Mouse (Mus musculus) spleen, postnatal 36 days (tissue): Measurements from ENCODE around the gene Efcab7.
A peak's percentile ranks its signal among the peaks of the same experiment; 100 is the strongest.

Source experiments
- DNase-seq, 2 experiments: peaks; one replicate each; pipeline ENCODE4 v3.0.0; 2022; ENCODE audit warnings: low spot score in 2 of 2, mixed read lengths in 1 of 2

Efcab7 gene

DNA sequence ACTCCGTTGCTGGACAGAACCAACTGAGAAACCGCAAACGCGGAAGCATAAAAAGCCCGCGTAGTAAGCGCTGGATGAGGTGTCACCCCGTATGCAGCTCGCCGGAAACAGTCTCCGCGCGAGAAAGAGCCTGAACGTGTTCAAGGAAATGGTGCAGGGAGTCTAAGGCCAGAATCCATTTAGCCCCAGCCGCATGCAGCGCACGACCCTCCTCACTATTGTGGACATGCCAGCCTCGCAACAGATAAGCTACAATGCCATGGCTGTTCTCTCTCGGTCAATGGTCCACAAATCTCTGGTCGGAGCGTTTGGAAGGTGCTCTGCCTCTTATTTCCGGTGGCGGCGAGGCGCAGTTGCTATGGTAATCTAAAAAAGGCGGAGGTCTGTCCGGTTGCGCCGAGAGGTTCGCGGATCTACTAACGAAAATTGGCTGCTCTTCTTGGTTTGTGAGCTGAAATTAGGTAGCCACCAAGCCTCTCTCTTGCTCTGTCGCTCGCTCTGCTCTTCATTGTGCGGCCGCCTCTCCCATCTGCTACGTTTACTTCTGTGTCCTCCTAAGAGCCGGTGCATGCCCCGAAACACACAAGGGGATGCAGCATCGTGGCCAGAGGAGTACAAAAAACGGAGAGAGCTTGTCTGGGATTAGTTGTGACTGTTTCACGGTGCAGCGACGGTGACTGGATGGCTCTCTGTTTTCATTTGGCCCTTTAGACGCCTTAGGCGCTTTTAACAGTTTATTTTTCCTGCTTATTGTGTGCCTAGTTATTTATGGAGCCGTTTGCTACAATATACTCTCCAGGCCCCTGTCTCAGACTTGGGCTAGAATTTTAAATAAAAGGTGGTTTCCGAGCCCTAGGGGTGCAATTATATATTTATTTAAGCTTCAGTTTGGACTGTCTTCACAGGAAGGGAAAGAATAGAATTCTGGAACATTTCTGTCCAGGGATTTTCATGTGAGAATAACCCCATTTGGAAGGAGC, at the start of gene Efcab7:
Gene Efcab7, plus strand, starts transcription at position 105 of the 980 bp plus-strand sequence.
- peak; percentile 73 to 80 for DNase-seq

- DNase-seq: no peak
Observed at GRCm38 (mm10) chr4:99792365-99792764, 36.6 kb upstream of the Efcab7 start.

DNA sequence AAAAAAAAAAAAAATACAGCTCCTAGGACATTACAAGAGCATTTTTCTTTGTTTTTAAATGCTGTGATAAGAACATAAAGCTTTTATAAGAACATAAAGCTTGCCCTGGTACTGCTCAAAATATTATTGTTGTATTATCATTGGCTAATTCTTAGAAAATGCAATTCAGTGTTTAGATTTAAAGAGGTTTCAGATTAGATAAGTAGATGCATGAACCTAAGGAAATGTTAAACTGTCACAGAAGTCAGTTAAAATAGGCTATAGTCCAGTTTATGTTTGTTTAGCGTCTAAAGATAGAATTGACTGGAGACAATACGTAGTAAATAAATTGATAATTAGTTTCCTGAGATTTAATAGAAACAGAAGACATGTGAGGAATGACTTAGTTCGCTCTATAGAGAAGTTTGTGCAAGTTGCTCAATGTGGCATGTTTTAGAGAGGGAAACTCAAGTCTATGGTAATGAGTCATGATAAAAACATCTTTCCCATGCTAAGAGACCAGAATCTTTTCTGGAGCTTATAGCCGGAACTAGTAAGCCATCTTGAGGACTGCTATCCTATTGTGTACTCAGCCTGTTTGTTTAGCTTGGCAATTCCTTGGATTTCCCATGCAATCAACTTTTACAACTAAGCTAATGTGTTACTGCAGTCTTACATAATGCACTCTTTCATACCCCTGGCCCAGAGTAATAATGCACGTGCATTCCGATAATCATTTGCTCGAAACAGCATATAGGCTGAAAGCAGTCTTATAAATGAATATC, 12.1 kb upstream of the Efcab7 start:
- no peak for DNase-seq

DNA sequence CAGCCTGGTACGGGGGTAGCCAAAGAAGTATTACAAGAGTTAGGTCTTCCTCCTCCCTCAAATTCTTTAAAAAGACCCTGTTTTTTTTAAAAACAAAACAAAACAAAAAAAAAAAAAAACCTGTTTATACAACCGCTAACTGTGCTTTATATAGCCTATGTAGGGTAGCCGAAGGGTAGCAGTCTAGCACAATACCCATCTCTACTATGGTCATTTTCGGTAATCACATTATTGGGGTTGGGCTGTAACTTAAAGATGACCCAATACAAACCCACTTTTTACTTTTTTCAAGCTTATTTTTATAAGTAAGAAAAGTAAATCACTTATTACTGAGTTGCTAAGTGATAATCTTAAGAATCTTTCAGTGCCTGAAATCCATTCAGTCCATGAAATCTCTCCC, 661 bp upstream of the Efcab7 start:
- DNase-seq: no peak

- DNase-seq: no peak
Observed at GRCm38 (mm10) chr4:99828739-99829093, 282 bp upstream of the Efcab7 start.

GRCm38 (mm10) chr4:99881882-99882281, 52.9 kb downstream of the Efcab7 start:
- no peak for DNase-seq

- DNase-seq: no peak
Observed at GRCm38 (mm10) chr4:99882405-99882804, 53.4 kb downstream of the Efcab7 start.

DNA sequence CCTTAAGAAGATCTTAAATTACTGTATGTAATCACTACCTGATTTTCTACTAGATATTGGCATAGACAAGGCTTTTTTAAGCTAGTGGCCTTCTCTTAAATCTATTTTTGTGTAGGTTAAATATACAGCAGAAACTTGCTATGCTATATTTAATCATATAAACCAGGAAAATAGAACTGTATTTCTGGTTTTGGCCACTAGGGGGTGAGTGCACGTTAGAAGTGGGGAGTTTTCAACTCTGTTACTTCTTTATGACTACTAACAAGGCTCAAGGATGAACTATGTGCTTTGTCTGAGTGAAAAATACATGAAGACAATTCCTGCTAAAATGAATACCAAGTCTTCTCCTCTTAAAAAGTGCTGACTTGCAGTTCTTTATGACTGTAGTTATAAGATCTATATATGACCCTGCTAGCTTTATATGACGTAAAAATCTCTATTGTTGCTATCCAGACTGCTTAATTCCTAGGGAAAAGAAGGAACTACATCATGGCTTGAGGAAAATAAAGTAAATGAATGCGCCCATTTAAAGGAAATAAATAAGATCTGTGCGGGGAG, 85.0 kb downstream of the Efcab7 start:
- peak in 1 of 2 experiments; percentile 6 for DNase-seq

DNA sequence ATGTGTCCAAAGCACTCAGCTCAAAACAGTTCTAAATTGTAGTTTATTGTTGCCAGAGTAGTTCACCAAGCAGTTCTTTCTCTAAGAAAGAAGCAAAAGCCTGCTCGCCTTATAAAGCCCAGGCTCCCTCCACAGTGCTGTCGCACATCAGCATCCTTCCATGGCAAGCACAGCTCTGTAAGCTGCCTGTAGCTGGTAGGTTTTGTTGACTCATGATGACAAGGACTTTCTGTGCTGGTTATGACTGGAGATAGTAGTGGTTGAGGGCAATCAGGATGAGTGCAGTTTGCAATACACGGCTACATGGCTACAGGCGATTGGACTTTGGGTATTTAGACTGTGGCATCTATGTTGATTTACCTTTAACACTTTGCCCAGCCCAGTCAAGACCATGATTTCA, 97.4 kb downstream of the Efcab7 start:
- DNase-seq: no peak

DNA sequence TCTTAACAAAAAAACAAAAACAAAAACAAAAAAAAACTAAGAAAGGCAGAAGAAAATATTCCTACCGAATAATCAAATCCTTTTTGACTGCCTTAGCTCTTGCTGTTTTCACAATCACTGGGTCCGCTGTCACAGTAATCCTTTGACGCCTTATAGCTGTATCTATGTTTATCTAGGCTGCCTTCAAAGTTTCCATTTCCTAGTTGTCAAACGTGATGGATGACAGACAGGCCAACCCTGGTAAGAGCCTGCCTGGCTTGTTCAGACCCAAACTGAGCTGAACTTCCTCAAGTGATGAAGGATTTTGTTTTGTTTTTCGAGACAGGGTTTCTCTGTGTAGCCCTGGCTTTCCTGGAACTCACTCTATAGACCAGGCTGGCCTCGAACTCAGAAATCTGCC, 99.5 kb downstream of the Efcab7 start:
- no peak for DNase-seq

DNA sequence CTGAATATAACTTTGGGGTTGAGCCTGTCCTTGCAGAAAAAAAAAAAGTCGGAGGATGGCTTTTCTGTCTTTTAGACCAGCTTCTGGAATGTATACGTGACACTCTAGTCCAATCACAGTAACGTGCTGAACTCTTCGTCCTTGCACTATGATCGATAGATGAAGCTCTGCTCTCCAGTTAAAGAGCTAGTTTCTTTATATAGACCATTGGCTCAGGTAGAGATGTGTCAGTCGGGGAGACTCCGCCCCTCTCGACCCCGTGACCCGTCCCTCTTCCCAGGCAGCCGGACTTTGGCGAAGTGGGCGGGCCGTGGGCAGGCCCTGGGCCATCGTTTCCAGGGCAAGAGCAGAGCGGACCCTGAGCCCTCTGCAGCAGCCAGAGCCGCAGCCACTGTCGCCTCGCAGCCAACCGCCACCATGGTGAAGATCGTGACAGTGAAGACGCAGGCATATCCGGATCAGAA, 100.2 kb downstream of the Efcab7 start, which contains the start of gene Pgm1:
Gene Pgm1, plus strand, starts transcription at position 266 of the 464 bp plus-strand sequence.
- peak; percentile 77 to 79 for DNase-seq

DNA sequence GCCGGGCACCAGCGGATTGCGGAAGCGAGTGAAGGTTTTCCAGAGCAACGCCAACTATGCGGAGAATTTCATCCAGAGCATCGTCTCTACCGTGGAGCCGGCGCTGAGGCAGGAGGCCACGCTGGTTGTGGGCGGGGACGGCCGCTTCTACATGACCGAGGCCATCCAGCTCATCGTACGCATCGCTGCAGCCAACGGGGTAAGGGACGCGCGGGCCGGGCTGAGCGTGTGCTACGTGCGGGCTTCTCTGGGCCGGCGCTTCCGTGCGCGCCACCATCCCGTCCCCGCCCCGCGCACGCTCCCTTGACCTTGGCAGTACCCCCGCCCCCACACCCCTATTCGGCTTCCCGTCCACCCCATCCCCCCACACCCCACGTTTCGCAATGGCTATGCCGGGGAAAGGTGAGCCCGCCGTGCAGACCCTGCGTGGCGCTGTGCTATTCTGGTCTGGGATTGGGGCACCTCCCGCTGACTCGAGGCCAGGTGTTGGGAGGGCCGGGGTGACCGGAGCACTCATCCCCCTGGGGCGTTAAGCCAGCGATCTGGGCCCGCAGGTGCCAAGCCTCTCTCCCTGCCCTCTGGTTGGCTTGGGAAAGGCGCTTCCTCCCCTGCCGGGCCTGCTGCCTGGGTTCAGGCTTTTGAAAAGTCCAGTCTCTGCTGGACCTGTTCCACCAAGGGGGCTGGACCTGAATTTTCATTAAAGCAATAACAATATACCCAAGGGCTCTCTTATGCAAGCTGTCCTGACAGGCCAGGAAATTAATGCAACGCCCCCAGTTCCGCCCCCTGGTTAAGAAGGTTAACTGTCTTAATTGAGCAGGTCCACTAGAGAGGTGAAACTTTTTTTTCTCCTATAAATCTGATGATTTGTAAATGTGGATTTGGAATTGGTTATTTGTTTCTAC, 100.9 kb downstream of the Efcab7 start, which contains the start of gene Itgb3bp:
Gene Itgb3bp, minus strand, starts transcription at position 201 of the 905 bp plus-strand sequence.
- peak; percentile 52 to 56 for DNase-seq

GRCm38 (mm10) chr4:99930518-99931239, 101.7 kb downstream of the Efcab7 start:
- DNase-seq: no peak

- DNase-seq: no peak
Observed at GRCm38 (mm10) chr4:99931240-99931580, 102.2 kb downstream of the Efcab7 start.

GRCm38 (mm10) chr4:99931807-99932206, 102.8 kb downstream of the Efcab7 start:
- no peak for DNase-seq

GRCm38 (mm10) chr4:99934859-99935258, 105.9 kb downstream of the Efcab7 start:
- DNase-seq: no peak

DNA sequence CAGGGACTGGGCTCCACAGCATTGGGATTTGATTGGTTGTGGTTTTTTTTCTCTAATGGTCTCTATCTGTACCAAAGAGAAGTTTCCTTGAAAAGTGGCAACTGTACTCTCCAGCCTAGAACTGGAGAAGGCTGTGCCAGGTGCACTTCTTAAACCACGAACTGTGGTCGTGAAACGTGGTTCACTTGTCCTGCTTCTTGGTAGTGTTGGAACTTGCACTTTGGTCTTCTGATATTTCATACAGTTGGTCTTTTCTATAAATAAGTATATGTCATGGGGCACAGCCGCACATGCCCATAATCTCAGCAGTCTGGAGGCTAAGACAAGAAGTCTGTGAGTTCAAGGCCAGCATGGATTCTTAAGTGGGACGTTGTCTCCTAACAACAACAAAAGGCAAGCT, 107.3 kb downstream of the Efcab7 start:
- no peak for DNase-seq

- no peak for DNase-seq
Observed at GRCm38 (mm10) chr4:99939711-99940505, 110.9 kb downstream of the Efcab7 start.

DNA sequence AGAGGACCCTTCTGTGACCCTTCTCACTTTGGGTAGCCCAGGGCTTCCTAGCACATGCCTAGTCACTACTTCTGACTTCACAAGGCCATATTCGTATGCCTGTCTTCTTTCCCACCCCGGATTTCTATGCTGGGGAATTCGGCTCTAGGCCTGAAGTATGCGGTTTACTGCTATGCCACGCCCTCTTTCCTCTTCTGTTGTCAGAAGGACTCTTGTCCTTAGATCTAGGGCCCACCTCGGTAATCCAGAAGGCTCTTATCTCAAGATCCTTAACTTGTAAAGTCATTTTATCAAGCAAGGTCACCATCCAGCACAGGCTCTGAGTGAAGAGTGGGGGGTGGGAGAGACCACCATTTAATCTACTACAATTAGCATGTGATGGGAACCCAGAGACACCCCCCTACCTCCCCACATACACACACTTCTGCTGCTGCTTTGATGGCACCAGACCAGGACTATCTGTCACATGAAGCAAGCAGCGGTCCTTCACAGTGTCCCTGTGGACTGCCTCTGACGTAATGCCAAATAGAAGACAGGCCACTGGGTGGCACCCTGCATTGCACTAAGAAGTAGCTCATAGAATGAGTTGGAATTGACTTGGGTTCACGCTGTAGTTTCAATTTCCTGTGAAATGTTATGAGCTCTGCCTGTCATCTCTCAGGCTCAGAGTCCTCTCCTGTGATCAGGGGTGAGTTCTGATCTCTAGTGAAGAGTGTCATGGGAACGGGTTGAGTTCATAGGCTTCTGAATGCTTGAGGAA, 112.8 kb downstream of the Efcab7 start:
- peak in 1 of 2 experiments; percentile 2 for DNase-seq
